Mouse (Mus musculus): ENCODE data around the gene Plekhm2.

DNA sequence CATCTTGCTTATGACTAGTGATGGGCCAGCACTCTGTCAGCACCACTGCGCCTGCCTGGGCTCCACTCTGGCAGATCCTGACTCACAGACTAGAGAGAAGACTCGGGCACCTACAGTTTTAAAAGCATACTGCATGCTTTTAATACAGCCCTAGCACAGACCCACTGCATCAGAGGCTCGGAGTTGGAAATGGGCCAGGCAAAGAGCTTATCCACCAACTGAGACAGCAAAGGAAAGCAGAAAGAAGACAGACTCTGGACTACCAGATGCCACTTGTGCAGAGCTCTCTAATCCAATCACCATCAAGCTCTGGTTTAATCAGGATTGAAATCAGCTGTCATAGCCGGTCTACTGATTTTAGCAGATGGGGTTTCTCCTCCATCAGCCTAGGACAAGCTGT lies 40.6 kb upstream of the Plekhm2 start:
- TF ChIP-seq CTCF (IDR thresholded peaks at IDR 0.05; ENCODE audit: extremely low read depth, insufficient read depth, low read length) (no peak), POLR2A (IDR thresholded peaks at IDR 0.05; ENCODE audit: extremely low read depth, insufficient read depth, low read length) (no peak)
